Mouse (Mus musculus): ENCODE measurements around the gene Wwp2.
A peak's percentile ranks its signal among the peaks of the same experiment; 100 is the strongest.

Wwp2 gene

DNA sequence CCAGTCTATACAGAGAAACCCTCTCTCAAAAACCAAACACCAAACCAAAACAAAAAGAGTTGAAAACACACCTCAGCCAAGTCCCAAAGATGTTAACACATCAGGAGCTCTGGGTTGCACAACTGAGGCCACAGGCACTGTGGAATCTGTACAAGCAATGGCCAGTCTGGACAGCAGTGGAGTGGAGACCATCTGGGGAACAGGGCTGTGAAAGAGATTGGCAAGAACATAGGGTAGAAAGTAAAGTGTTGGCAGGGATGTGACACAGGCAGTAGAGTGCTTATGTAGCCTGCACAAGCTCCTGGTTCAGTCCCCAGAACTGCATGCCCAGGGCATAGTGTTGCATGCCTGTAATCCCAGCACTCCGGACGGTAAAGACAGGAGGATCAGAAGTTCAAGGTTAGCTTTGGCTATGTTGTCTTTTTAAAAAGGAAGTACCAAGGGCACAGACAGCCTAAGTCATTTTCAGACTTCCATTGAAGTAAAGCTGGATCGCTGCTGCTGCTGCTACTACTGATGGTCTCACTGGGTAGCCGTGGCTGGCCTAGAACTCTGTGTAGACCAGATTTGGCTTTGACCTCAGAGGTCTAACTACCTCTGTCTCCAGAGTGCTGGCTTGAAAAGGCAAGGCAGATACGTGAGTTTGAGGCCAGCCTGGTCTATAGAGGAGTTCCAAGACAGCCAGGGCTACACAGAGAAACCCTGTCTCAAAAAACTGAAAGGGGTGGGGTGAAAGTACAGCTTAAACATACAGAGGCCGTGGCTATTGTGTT is 79.0 kb downstream of the Wwp2 start:
- no peak for DNase-seq

DNA sequence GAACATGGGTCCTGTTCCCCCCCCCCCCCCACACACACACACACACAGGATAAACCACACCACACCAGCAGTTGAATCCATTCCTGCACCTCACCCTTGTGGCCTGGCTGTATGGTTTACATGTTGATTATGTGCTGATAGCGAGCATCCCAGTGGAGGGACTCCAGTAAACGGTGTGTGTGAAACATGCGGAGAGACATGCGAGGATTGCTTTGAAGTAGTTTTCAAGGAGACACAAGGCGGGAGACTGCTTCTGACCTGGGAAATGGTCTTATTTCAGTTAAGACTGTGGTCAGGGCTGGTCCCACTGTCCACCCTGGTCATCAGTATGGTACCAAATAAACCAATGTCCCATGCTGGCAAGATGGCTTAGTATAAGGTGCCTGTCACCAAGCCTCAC is 82.6 kb downstream of the Wwp2 start:
- no peak for DNase-seq

DNA sequence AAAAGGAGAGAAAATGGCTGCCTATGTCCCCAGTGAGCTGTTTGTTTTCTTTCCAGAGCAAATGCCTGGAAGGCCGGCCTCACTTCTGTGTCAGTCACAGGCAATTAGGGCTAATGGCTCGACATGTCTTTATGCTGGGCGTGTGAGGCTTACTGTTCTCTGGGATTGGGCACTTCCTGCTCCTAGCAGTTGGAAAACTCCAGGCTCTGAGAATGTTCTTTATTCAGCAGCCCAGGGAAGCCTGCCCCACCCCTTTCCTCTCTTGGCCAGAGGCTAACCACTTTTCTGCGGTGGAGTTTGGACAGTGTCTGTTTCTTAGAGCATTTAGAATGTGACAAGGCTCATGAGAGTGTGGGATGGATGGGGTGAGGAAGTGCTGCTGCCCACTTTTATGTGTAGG is 83.7 kb downstream of the Wwp2 start:
- no peak for DNase-seq

DNA sequence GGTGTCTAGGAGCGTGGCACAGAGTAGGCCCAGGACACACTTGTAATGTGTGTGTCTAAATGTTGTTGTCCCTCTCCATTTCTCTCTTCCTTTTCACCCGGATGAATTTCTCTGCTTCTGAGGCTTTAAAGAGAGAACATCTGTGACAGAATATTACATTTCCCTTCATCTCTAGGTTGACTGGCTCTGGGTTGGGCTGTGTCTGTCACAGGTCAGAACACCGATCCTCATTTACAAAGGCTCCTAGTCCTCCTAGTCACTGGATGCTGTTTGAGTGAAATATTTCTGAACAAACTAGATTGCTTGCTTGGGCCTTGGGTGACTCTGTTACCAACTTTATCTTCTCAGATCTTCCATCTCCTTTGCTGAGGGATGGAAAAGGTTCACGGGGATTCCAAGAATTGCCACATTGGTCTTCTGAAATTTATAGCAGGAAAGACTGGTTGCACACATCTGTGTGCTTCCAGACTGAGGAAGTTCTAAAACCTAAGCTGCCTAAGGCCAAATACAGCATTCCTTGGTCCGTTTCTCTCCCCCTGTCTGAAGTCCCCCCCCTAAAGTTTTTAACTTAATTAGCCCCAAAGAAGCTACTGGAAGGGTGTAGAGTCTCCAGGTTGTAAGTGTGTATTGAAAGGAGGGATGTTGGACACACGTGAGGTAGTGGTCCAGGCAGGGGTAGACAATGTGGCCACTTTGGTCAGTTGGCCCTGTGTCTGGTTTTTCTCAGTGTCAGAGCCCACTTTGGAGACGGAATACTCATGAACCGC is 85.8 kb downstream of the Wwp2 start:
- DNase-seq = no peak

GRCm38 (mm10) chr8:107522555-107522833 is 86.3 kb downstream of the Wwp2 start:
- no peak for DNase-seq

GRCm38 (mm10) chr8:107524535-107524934 is 88.4 kb downstream of the Wwp2 start:
- no peak for DNase-seq

- DNase-seq = no peak
These were observed 92.6 kb downstream of the Wwp2 start for GRCm38 (mm10) chr8:107528786-107529185.

- no peak for DNase-seq
These were observed 101.3 kb downstream of the Wwp2 start for GRCm38 (mm10) chr8:107537472-107537871.

- DNase-seq = no peak
These were observed 104.5 kb downstream of the Wwp2 start for GRCm38 (mm10) chr8:107540623-107541022.

GRCm38 (mm10) chr8:107541369-107541768 is 105.2 kb downstream of the Wwp2 start:
- DNase-seq = no peak

DNA sequence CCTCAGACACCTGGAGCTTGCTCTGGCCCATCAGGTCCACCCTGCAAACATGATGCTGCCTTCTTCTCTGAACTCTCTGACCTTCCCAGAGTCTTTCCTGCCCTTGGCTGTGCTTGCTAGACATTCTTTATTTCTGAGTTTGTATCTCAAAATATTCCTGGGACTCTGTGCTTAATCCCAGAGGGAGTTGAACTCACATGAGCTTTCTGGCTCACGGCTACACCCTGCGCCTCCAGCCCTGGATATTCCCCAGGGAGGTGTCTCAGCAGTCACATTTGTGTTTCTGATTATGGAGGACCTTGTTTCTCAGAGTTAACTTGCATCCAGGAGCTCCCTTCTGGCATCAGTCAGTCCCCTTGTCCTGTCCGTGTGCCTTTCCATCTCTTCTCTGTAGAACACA is 106.0 kb downstream of the Wwp2 start:
- DNase-seq = no peak

DNA sequence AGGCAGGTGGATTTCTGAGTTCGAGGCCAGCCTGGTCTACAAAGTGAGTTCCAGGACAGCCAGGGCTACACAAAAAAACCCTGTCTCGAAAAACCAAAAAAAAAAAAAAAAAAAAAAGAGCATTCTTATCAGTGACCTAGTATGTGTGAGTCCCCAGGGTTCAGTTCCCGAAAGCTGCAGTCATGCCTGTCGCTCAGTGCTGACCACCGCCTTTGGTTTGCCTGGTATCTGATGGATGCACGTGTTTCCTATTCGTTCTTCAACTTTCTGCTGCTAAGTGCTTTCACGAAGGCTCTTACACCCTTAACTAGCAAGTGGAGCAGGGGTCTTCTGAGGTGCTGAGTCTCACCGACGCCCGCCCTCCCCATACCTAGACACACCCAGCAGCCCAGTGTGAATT is 107.5 kb downstream of the Wwp2 start:
- DNase-seq = no peak

DNA sequence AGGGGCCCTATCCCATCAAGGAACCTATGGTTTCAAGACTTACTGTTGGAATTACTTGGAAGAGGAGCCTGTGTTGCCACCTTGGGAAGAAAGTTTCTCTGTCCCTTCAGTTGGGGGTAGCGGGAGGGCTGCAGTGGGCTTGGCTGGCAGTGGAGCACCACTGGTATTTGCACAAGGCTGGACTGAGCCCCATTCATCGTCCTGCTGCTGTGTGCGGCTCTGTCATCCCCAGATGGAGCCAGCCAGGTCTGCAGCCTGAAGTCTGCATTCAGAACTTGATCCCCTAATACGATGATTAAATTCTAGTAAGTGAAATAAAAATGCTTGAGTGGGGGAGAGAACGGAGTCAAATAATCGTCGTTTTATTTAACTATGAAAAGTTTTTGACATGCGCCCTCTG is 108.0 kb downstream of the Wwp2 start:
- no peak for DNase-seq

DNA sequence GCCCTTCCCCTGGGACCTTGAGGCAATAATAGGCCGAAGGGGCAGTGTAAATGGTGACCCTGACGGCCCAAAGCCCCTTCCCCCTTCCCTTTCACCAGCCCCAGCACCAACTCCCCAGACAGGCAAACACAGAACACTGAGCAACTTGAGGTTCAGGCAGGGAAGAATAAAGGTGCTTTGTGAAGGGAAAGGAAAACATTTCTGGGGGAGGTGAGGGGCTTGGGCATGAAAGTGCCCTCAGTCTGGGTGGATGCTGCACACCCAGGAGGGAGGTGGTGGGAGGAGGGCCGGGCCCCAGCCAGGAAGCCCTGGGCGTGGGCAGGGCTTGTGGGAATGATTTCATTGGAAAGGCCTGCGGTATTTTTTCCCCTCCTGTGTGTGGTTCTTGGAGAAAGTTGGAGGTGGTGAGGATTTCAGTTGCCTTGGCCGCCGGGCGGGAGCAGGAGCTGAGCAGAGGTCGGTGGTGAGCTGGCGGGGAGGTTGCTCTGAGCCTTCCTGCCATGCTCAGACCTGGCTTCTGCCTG is 108.5 kb downstream of the Wwp2 start:
- no peak for DNase-seq

- no peak for DNase-seq
These were observed 109.5 kb downstream of the Wwp2 start for GRCm38 (mm10) chr8:107545621-107546152.

DNA sequence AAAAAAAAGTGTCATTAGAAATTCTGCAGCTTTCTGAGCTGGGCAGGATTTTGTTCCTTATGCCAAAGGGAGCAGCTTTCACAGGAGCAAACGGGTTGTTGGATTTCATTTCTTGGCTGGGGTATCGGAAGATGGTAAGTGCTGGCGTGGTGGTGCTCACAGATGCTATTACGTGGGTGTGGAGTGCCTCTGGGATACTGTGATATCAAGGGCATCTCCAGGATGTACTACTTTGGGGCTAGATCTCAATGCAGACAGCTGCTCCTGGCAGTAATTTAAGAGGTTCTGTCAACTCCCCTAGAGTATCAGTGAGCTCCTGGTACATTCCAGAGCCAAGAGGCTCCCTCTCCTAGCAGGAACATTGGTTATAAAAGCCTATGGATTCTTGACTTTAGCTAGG is 110.0 kb downstream of the Wwp2 start:
- no peak for DNase-seq

- DNase-seq = no peak
These were observed 110.7 kb downstream of the Wwp2 start for GRCm38 (mm10) chr8:107546817-107547216.

DNA sequence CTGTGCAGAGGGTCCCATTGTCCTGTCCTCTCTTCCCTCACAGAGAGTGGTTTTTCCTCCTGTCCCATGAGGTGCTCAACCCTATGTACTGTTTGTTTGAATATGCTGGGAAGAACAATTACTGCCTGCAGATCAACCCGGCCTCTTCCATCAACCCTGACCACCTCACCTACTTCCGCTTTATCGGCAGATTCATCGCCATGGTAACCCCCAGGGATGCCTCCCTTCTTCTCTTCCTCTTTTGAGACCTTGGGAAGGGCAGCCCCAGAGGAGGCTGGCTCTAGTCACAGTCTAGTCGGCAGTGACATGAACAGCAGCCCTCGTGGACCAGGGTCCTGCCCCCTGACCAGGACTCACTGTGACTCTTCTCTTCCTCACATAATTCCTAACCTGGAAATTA is 116.1 kb downstream of the Wwp2 start:
- no peak for DNase-seq

GRCm38 (mm10) chr8:107555231-107555630 is 119.1 kb downstream of the Wwp2 start:
- DNase-seq = no peak

DNA sequence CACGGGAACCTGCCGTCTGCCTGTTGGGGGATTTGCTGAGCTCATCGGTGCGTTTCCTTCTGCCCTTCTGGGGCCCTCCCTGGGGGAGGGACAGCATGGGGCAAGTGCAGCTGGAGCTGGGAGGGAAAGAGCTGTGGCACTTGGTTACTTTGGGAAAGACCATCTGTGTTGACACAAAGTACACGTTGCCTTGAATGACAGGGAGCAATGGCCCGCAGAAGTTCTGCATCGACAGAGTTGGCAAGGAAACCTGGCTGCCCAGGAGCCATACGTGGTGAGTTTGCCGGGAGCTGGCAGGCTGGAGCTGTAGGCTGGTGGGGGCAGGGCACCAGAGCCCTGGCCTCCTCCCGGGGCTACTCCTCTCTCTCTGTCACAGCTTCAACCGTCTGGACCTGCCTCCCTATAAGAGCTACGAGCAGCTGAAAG is 120.4 kb downstream of the Wwp2 start:
- peak; percentile 19 to 23 for DNase-seq

- no peak for DNase-seq
These were observed 124.8 kb downstream of the Wwp2 start for GRCm38 (mm10) chr8:107560820-107561536.

GRCm38 (mm10) chr8:107562164-107562563 is 126.0 kb downstream of the Wwp2 start:
- no peak for DNase-seq

GRCm38 (mm10) chr8:107571046-107571445 is 134.9 kb downstream of the Wwp2 start:
- DNase-seq = no peak

Data from cerebellum, adult 18-20 months (tissue).